Mouse (Mus musculus) myocyte (in vitro differentiated cells): ENCODE measurements at regions not wholly inside any gene's neighbourhood (a gene's known extent, or its start where the extent isn't known, plus 50 kb on each side); places are given as distances from the start of the nearest gene placed in this dataset.

Experiments used
- E2F4 ChIP-seq: IDR thresholded peaks from one replicate; pipeline ENCODE4 v1.6.1; 2011; ENCODE audit warnings: mild to moderate bottlenecking, control low read depth, moderate library complexity; ENCODE audit not compliant: insufficient read depth
- POLR2A ChIP-seq: IDR thresholded peaks from one replicate; pipeline ENCODE4 v1.6.1; 2011; ENCODE audit warnings: low read depth, mild to moderate bottlenecking, control low read depth, moderate library complexity; ENCODE audit not compliant: insufficient read length
- SRF ChIP-seq: IDR thresholded peaks from one replicate; pipeline ENCODE4 v1.6.1; 2011; ENCODE audit warnings: low read depth; ENCODE audit not compliant: control insufficient read depth, insufficient read length

- TF ChIP-seq POLR2A (no peak), E2F4 (no peak), SRF (no peak)
These were observed 125.8 kb upstream of the Fut8 start for GRCm38 (mm10) chr12:77112133-77112532.
